Mouse (Mus musculus) induced T-regulatory cell, adult 2 months (primary cell): ENCODE results near the gene Arl6ip4.

ENCODE experiments used
- DNase-seq: peaks from one replicate; pipeline ENCODE4 v3.0.0-alpha.2; 2012; ENCODE audit warnings: low read depth

The Arl6ip4 gene

GRCm38 (mm10) chr5:124115990-124116845 lies at the start of gene Arl6ip4:
Gene Arl6ip4 (plus strand): TSS chr5:124116089.
- peak; percentile 86 for DNase-seq

- no peak for DNase-seq
These were observed 46.2 kb upstream of the Arl6ip4 start for GRCm38 (mm10) chr5:124069657-124070056.

GRCm38 (mm10) chr5:124073682-124074081 lies 42.2 kb upstream of the Arl6ip4 start:
- no peak for DNase-seq

- peak; percentile 94 for DNase-seq
These were observed 41.0 kb upstream of the Arl6ip4 start for GRCm38 (mm10) chr5:124074845-124075307.

- DNase-seq, result peak; percentile 86
These were observed 40.2 kb upstream of the Arl6ip4 start for GRCm38 (mm10) chr5:124075716-124076115.

- peak; percentile 55 for DNase-seq
These were observed 39.3 kb upstream of the Arl6ip4 start for GRCm38 (mm10) chr5:124076559-124076958.

GRCm38 (mm10) chr5:124077241-124077640 lies 38.6 kb upstream of the Arl6ip4 start:
- DNase-seq, result peak; percentile 42

- peak; percentile 69 for DNase-seq
These were observed 37.9 kb upstream of the Arl6ip4 start for GRCm38 (mm10) chr5:124077856-124078460.

- DNase-seq, result peak; percentile 76
These were observed 37.0 kb upstream of the Arl6ip4 start for GRCm38 (mm10) chr5:124078794-124079416.

- peak; percentile 79 for DNase-seq
These were observed 36.0 kb upstream of the Arl6ip4 start for GRCm38 (mm10) chr5:124079880-124080279.

GRCm38 (mm10) chr5:124082447-124082846 lies 33.4 kb upstream of the Arl6ip4 start:
- no peak for DNase-seq

GRCm38 (mm10) chr5:124082941-124083688 lies 32.8 kb upstream of the Arl6ip4 start:
- DNase-seq, result peak; percentile 73

GRCm38 (mm10) chr5:124083850-124084587 lies 31.9 kb upstream of the Arl6ip4 start:
- DNase-seq, result peak; percentile 90

- peak; percentile 95 for DNase-seq
These were observed 31.2 kb upstream of the Arl6ip4 start for GRCm38 (mm10) chr5:124084588-124085173.

- no peak for DNase-seq
These were observed 30.4 kb upstream of the Arl6ip4 start for GRCm38 (mm10) chr5:124085513-124085912.

- DNase-seq, result no peak
These were observed 29.0 kb upstream of the Arl6ip4 start for GRCm38 (mm10) chr5:124086876-124087275.

GRCm38 (mm10) chr5:124089868-124090267 lies 26.0 kb upstream of the Arl6ip4 start:
- DNase-seq, result no peak

GRCm38 (mm10) chr5:124091951-124092406 lies 23.9 kb upstream of the Arl6ip4 start:
- DNase-seq, result no peak

- DNase-seq, result no peak
These were observed 22.6 kb upstream of the Arl6ip4 start for GRCm38 (mm10) chr5:124093120-124093794.
